Mouse (Mus musculus) layer of hippocampus, postnatal 36 days (tissue): ENCODE measurements at regions not wholly inside any gene's neighbourhood (a gene's known extent, or its start where the extent isn't known, plus 50 kb on each side); places are given as distances from the start of the nearest gene placed in this dataset.
A peak's percentile ranks its signal among the peaks of the same experiment; 100 is the strongest.

Source experiments
- DNase-seq, 2 experiments: peaks; one replicate each; pipeline ENCODE4 v3.0.0; 2022
- microRNA-seq, 2 experiments: library from miRNA; unstranded; fragments of <30 nt; microRNA quantifications; one replicate each; pipeline ENCODE4 v1.2.0; 2021

GRCm38 (mm10) chr10:104255250-104255649 lies 61.4 kb downstream of the Gm4340 start:
- no peak for DNase-seq

GRCm38 (mm10) chr10:104274841-104275240 lies 81.0 kb downstream of the Gm4340 start:
- no peak for DNase-seq

GRCm38 (mm10) chr10:104299146-104299545 lies 105.3 kb downstream of the Gm4340 start:
- DNase-seq = peak in 1 of 2 experiments; percentile 2

Small RNA genes in the stretch of these regions (microRNA-seq; reads per million reads assigned to microRNA genes)
- 0 reads per million in 2 experiments for gene Mir6411
